Mouse (Mus musculus) midbrain, postnatal 0 days (tissue): ENCODE results near the gene Gse1. TPM values are rescaled to one million over a fixed set of nuclear protein-coding genes. Genes with fewer than 3 reads are reported as not detected.

Experiments used
- ATAC-seq: fragments of 200-750 bp; cut with Nextera tagmentation; 2 replicates; pipeline ENCODE4 v1.8.0; 2017; ENCODE audit warnings: moderate number of reproducible peaks, mild to moderate bottlenecking, moderate TSS enrichment, moderate library complexity; ENCODE audit not compliant: low FRiP score
- DNase-seq: peaks from one replicate; pipeline ENCODE4 v3.0.0-alpha.2; 2015; ENCODE audit warnings: low spot score
- H3K27ac ChIP-seq: fragments of 300-500 bp; sonication (generic); 2 replicates; pipeline ENCODE4 v1.5.1; 2014; ENCODE audit warnings: low read depth, mild to moderate bottlenecking, low read length, mixed read lengths
- H3K27me3 ChIP-seq: fragments of 300-500 bp; sonication (generic); 2 replicates; pipeline ENCODE4 v1.6.1; 2014; ENCODE audit warnings: low read length, control low read depth, mixed read lengths; ENCODE audit not compliant: insufficient read depth
- H3K36me3 ChIP-seq: fragments of 300-500 bp; sonication (generic); 2 replicates; pipeline ENCODE4 v1.6.1; 2014; ENCODE audit warnings: low read length, control low read depth, mixed read lengths; ENCODE audit not compliant: insufficient read depth
- H3K4me1 ChIP-seq: fragments of 300-500 bp; sonication (generic); 2 replicates; pipeline ENCODE4 v1.6.1; 2014; ENCODE audit warnings: mild to moderate bottlenecking, control low read depth, antibody characterized with exemption, low read length, mixed read lengths; ENCODE audit not compliant: insufficient read depth
- H3K4me2 ChIP-seq: fragments of 300-500 bp; sonication (generic); 2 replicates; pipeline ENCODE4 v1.6.1; 2014; ENCODE audit warnings: low read depth, mild to moderate bottlenecking, low read length, mixed read lengths; ENCODE audit not compliant: poor library complexity, severe bottlenecking
- H3K4me3 ChIP-seq: fragments of 300-500 bp; sonication (generic); 2 replicates; pipeline ENCODE4 v1.5.1; 2014; ENCODE audit warnings: low read depth, mild to moderate bottlenecking, low read length, moderate library complexity
- H3K9ac ChIP-seq: fragments of 300-500 bp; sonication (generic); replicated peaks from 2 replicates; pipeline ENCODE4 v1.6.1; 2014; ENCODE audit warnings: mild to moderate bottlenecking, low read length, moderate library complexity, mixed read lengths; ENCODE audit not compliant: poor library complexity, severe bottlenecking
- H3K9me3 ChIP-seq: fragments of 300-500 bp; sonication (generic); 2 replicates; pipeline ENCODE4 v1.6.1; 2016; ENCODE audit warnings: low read length, control low read depth
- CTCF ChIP-seq: IDR thresholded peaks from 2 replicates; pipeline ENCODE4 v1.5.1; 2016; ENCODE audit warnings: antibody characterized with exemption, mild to moderate bottlenecking
- WGBS: fragments of 180-500 bp; shearing (Covaris S2); extraction: QIAGEN DNeasy Blood & Tissue Kit; methylation state at CpG from one replicate; pipeline ENCODE4 v1.1.7; 2014; 5-methylcytosine and 5-hydroxymethylcytosine counted together
- polyA plus RNA-seq: library from polyadenylated mRNA; unstranded; fragments of >200 nt; fragmentation: Nextera tagmentation; extraction: Ambion mirVana; gene quantifications from 2 replicates; pipeline ENCODE4 v1.2.1, GENCODE M21; 2015
- total RNA-seq: library from RNA; depleted of rRNA; stranded (reverse); fragments of >200 nt; gene quantifications from 2 replicates; pipeline ENCODE4 v1.2.3, GENCODE M21; 2014

The Gse1 gene
- total and polyA plus RNA-seq, 2 experiments from 2014 or later, result 12.4 to 51.3 TPM

GRCm38 (mm10) chr8:120205916-120206315 is 22.3 kb upstream of the Gse1 start:
- ATAC-seq (no peak), DNase-seq (no peak)
- H3K4me3 ChIP-seq, result no peak overlapping the region
- no peaks in the 10 kb centered on the region for H3K27me3 ChIP-seq
- H3K9ac ChIP-seq, result no peak overlapping the region
- no peak overlapping the region for H3K27ac ChIP-seq
- no peaks in the 10 kb centered on the region for H3K9me3 ChIP-seq
- H3K4me2 ChIP-seq, result no peak overlapping the region
- no peak for TF ChIP-seq CTCF
- 79% methylated on average over 9 of the region's 9 CpGs for WGBS
- H3K4me1 ChIP-seq, result no peaks in the 10 kb centered on the region
- H3K36me3 ChIP-seq, result no peaks in the 10 kb centered on the region

GRCm38 (mm10) chr8:120207364-120207763 is 20.9 kb upstream of the Gse1 start:
- ATAC-seq, result no peak
- DNase-seq, result no peak
- no peaks in the 10 kb centered on the region for H3K27me3 ChIP-seq
- no peaks in the 10 kb centered on the region for H3K36me3 ChIP-seq
- no peak overlapping the region for H3K4me2 ChIP-seq
- no peaks in the 10 kb centered on the region for H3K9me3 ChIP-seq
- no peaks in the 10 kb centered on the region for H3K4me1 ChIP-seq
- H3K9ac ChIP-seq, result no peak overlapping the region
- H3K27ac ChIP-seq, result no peak overlapping the region
- TF ChIP-seq CTCF, result peak; percentile 22; the same call in 1 of the 2 replicates
- 84% methylated on average over 8 of the region's 8 CpGs for WGBS
- H3K4me3 ChIP-seq, result no peak overlapping the region

DNA sequence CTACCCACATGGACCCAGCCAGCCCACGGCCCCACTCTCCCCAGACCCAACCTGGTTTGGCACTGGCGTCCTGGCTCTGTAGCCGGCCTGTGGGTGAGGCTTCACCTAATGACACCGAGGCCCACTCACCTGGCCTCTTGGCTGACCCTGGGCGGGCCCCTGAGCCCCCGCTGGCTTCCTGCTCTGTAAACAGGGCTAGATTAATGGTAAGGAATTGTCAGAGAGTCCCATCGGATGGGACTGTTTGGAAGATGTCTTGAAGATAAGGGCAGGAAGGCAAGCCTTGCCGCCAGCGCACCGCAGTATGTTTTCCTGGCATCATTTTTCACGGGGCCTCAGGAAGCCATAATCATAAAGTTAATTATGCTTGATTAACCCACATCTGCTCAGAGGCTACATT is 20.1 kb upstream of the Gse1 start:
- H3K4me2 ChIP-seq, result no peak overlapping the region
- DNase-seq (no peak), ATAC-seq (no peak)
- H3K9ac ChIP-seq, result no peak overlapping the region
- H3K36me3 ChIP-seq, result no peaks in the 10 kb centered on the region
- no peak overlapping the region for H3K27ac ChIP-seq
- WGBS, result 85% methylated on average over 11 of the region's 11 CpGs
- TF ChIP-seq CTCF, result no peak
- H3K4me1 ChIP-seq, result no peaks in the 10 kb centered on the region
- no peak overlapping the region for H3K4me3 ChIP-seq
- no peaks in the 10 kb centered on the region for H3K9me3 ChIP-seq
- H3K27me3 ChIP-seq, result no peaks in the 10 kb centered on the region

DNA sequence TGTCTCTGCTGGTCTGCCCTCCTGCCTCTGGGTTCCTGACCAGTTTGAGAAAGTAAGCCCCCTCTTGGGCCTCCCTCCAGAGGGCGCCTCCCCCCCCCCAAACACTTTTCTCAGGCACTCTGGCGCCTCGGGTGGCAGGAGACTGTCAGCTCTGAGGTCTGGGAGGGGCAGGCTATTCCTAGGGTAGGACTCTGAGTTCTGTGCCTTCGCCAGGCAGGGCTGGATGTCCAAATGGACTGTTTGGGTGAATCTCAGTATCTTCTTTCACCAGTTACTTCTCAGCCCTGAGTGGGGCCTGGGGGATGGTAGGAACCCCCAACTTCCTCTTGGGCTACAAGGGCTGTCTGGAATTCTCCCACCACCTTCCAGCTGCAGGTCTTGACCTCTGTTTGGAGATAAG is 16.9 kb upstream of the Gse1 start:
- no peaks in the 10 kb centered on the region for H3K9me3 ChIP-seq

GRCm38 (mm10) chr8:120212596-120212995 is 15.7 kb upstream of the Gse1 start:
- ATAC-seq (no peak), DNase-seq (no peak)
- Histone ChIP-seq H3K27me3 (no peaks in the 10 kb centered on the region), H3K9ac (no peak overlapping the region), H3K36me3 (no peaks in the 10 kb centered on the region), H3K4me3 (no peak overlapping the region), H3K27ac (no peak overlapping the region), H3K9me3 (no peaks in the 10 kb centered on the region), H3K4me2 (no peak overlapping the region), H3K4me1 (no peaks in the 10 kb centered on the region; the same call in 1 of the 2 replicates)
- 85% methylated on average over 7 of the region's 7 CpGs for WGBS
- no peak for TF ChIP-seq CTCF

More for the DNA sequence above, 16.9 kb upstream of the Gse1 start:
- no peak overlapping the region for H3K4me3 ChIP-seq
- peak; percentile 62 for TF ChIP-seq CTCF
- no peaks in the 10 kb centered on the region for H3K36me3 ChIP-seq
- H3K4me1 ChIP-seq, result no peaks in the 10 kb centered on the region; the same call in 1 of the 2 replicates
- no peak overlapping the region for H3K27ac ChIP-seq
- H3K4me2 ChIP-seq, result no peak overlapping the region
- 14% methylated on average over 4 of the region's 4 CpGs for WGBS
- no peaks in the 10 kb centered on the region for H3K27me3 ChIP-seq
- ATAC-seq (no peak), DNase-seq (no peak)
- H3K9ac ChIP-seq, result no peak overlapping the region

- Histone ChIP-seq H3K36me3 (no peaks in the 10 kb centered on the region), H3K27me3 (no peaks in the 10 kb centered on the region), H3K9ac (no peak overlapping the region), H3K9me3 (no peaks in the 10 kb centered on the region), H3K27ac (no peak overlapping the region), H3K4me1 (no peaks in the 10 kb centered on the region; the same call in 1 of the 2 replicates), H3K4me3 (no peak overlapping the region), H3K4me2 (no peak overlapping the region)
- no peak for ATAC-seq
- TF ChIP-seq CTCF, result no peak
- 97% methylated on average over 3 of the region's 3 CpGs for WGBS
- no peak for DNase-seq
Observed at GRCm38 (mm10) chr8:120213229-120213628, 15.0 kb upstream of the Gse1 start.
